Mouse (Mus musculus): ENCODE results near the gene Slc41a3. TPM values are rescaled to one million over a fixed set of nuclear protein-coding genes. Genes with fewer than 3 reads are reported as not detected.

The Slc41a3 gene
- polyA plus RNA-seq, 1 experiment from 2014 or later = 3.3 TPM

GRCm38 (mm10) chr6:90618821-90619636, 14.5 kb downstream of the Slc41a3 start:
- H3K36me3 ChIP-seq (ENCODE audit: control insufficient read depth, insufficient read depth) = no peaks in the 10 kb centered on the region
- no peaks in the 10 kb centered on the region for H3K9me3 ChIP-seq (ENCODE audit: control insufficient read depth, low read length)
- H3K4me2 ChIP-seq (ENCODE audit: low read length) = no peak overlapping the region
- ATAC-seq = no peak; the same call in 1 of the 2 replicates
- no peaks in the 10 kb centered on the region for H3K27me3 ChIP-seq (replicated peaks; ENCODE audit: control insufficient read depth, insufficient read depth, low read length)
- 86% methylated on average over 19 of the region's 19 CpGs for WGBS
- H3K4me1 ChIP-seq (replicated peaks; ENCODE audit: control insufficient read depth, insufficient read depth, low read length) = peaks cover 4% of the 10 kb centered on the region; the same call in 1 of the 2 replicates
- H3K27ac ChIP-seq (ENCODE audit: low read length) = no peak overlapping the region
- H3K9ac ChIP-seq (replicated peaks; ENCODE audit: low read depth, low read length) = no peak overlapping the region
- H3K4me3 ChIP-seq (replicated peaks; ENCODE audit: low read length) = no peak overlapping the region

- Histone ChIP-seq H3K9me3 (ENCODE audit: control insufficient read depth, low read length) (no peaks in the 10 kb centered on the region), H3K4me3 (replicated peaks; ENCODE audit: low read length) (no peak overlapping the region), H3K9ac (replicated peaks; ENCODE audit: low read depth, low read length) (no peak overlapping the region), H3K4me1 (replicated peaks; ENCODE audit: control insufficient read depth, insufficient read depth, low read length) (peaks cover 4% of the 10 kb centered on the region; the same call in 1 of the 2 replicates), H3K4me2 (ENCODE audit: low read length) (no peak overlapping the region), H3K27me3 (replicated peaks; ENCODE audit: control insufficient read depth, insufficient read depth, low read length) (no peaks in the 10 kb centered on the region), H3K36me3 (ENCODE audit: control insufficient read depth, insufficient read depth) (no peaks in the 10 kb centered on the region), H3K27ac (ENCODE audit: low read length) (no peak overlapping the region)
- 79% methylated on average over 5 of the region's 5 CpGs for WGBS
- ATAC-seq = no peak
Measured at GRCm38 (mm10) chr6:90619936-90620335, 15.4 kb downstream of the Slc41a3 start.

DNA sequence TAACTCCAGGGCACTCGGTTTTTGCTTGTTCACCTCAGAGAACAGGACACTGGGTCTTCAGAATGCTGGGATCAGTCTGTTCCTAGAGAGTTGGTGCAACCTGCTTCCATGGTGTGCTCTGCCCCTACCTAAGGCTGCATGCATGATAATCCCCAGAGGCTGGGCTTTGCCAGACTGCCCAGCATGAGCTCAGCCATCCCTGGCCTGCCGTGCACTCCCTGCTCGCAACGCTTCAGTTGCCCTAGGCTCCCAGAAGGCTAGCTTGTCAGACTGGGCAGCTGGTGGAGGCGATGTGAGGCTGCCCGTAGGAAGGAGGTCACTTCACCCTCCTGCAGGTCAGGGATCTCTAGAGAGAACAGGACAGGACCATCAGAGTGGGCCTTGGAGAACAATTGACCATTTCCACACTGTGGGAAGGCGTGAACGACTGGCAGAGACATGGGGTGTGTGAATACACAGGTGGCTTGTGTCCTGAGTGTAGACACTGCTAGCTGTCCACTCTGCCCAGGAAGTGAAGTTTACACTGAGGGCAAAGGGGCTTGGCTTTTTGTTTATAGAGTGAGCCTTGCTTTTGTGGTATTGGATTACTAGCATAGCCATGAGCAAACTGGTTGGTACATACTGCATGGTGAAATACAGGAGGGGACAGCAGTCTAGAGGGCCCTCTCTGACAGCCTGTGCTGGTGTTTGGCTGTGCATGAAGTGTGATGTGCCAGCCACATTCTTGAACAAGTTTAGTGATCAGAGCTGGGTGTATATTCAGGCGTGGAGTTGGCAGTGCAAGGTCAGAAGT, 16.5 kb downstream of the Slc41a3 start:
- ATAC-seq = no peak
- H3K4me1 ChIP-seq (replicated peaks; ENCODE audit: control insufficient read depth, insufficient read depth, low read length) = no peaks in the 10 kb centered on the region
- H3K27me3 ChIP-seq (replicated peaks; ENCODE audit: control insufficient read depth, insufficient read depth, low read length) = no peaks in the 10 kb centered on the region
- no peak overlapping the region for H3K4me2 ChIP-seq (ENCODE audit: low read length)
- no peaks in the 10 kb centered on the region for H3K9me3 ChIP-seq (ENCODE audit: control insufficient read depth, low read length)
- H3K36me3 ChIP-seq (ENCODE audit: control insufficient read depth, insufficient read depth) = no peaks in the 10 kb centered on the region
- H3K4me3 ChIP-seq (replicated peaks; ENCODE audit: low read length) = no peak overlapping the region
- 51% methylated on average over 9 of the region's 9 CpGs for WGBS
- H3K9ac ChIP-seq (replicated peaks; ENCODE audit: low read depth, low read length) = no peak overlapping the region
- no peak overlapping the region for H3K27ac ChIP-seq (ENCODE audit: low read length)

- WGBS = 82% methylated on average over 6 of the region's 6 CpGs
- no peak overlapping the region for H3K4me3 ChIP-seq (replicated peaks; ENCODE audit: low read length)
- H3K4me2 ChIP-seq (ENCODE audit: low read length) = no peak overlapping the region
- no peak overlapping the region for H3K9ac ChIP-seq (replicated peaks; ENCODE audit: low read depth, low read length)
- no peak for ATAC-seq
- no peak overlapping the region for H3K27ac ChIP-seq (ENCODE audit: low read length)
- no peaks in the 10 kb centered on the region for H3K36me3 ChIP-seq (ENCODE audit: control insufficient read depth, insufficient read depth)
- H3K4me1 ChIP-seq (replicated peaks; ENCODE audit: control insufficient read depth, insufficient read depth, low read length) = no peaks in the 10 kb centered on the region
- H3K27me3 ChIP-seq (replicated peaks; ENCODE audit: control insufficient read depth, insufficient read depth, low read length) = no peaks in the 10 kb centered on the region
- H3K9me3 ChIP-seq (ENCODE audit: control insufficient read depth, low read length) = no peaks in the 10 kb centered on the region
Measured at GRCm38 (mm10) chr6:90621584-90621890, 17.0 kb downstream of the Slc41a3 start.

DNA sequence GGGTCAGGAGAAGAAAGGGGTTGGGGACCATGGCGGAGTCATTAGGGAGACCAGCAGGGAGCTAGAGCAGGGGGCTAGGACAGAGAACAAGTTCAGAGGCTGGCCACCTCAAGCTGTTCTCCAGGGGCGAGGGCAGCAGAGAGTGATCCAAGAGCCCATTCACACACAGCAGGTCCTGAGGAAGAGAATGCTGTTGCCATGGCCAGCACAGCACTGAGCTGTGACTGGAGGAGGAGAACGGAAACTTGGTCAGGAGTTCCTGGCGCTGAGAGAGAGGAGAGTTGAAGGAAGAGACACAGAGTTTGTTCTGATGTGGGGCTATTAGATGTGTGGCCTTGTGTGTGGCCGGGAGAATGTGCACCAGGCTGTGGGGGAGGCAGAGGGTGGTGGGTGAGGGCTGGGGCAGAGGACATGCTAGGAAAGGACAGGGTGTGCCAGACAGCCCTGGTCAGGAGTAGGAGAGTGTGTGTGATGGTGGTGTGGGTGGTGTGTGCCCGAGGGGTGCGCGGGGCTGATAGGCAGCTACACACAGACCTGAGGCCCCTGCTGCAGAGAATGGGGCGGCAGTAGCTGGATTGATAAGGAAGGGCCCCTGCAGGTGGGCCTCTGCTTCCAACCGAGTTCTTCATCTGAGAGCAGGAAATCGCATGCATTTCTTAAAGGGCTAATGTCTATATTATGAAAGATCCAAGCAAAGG, 18.4 kb downstream of the Slc41a3 start:
- ATAC-seq = peak; percentile 33; the same call in 1 of the 2 replicates
- Histone ChIP-seq H3K36me3 (ENCODE audit: control insufficient read depth, insufficient read depth) (no peaks in the 10 kb centered on the region), H3K9ac (replicated peaks; ENCODE audit: low read depth, low read length) (no peak overlapping the region), H3K4me3 (replicated peaks; ENCODE audit: low read length) (no peak overlapping the region), H3K27me3 (replicated peaks; ENCODE audit: control insufficient read depth, insufficient read depth, low read length) (no peaks in the 10 kb centered on the region), H3K27ac (ENCODE audit: low read length) (no peak overlapping the region), H3K4me2 (ENCODE audit: low read length) (no peak overlapping the region), H3K9me3 (ENCODE audit: control insufficient read depth, low read length) (no peaks in the 10 kb centered on the region), H3K4me1 (replicated peaks; ENCODE audit: control insufficient read depth, insufficient read depth, low read length) (no peaks in the 10 kb centered on the region)
- 41% methylated on average over 11 of the region's 11 CpGs for WGBS

DNA sequence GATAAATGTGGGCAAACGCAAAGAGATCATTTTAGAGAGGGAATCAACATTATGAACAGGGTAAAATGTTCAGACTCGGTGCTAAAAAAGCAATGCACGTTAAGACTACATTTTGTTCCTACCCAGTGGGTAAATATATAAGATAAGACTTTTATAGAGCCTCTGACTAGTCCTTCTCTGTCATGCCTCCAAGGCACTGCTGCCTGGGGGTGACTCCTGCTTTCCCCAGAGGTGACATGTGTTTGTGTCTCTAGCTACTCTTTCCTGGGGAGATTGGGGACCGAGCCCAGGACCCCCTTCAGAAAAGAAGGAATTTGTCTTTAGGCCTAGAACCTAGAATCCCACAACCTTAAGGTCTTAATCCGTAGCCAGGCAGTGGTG, 18.9 kb downstream of the Slc41a3 start:
- H3K4me3 ChIP-seq (replicated peaks; ENCODE audit: low read length) = no peak overlapping the region
- no peak overlapping the region for H3K9ac ChIP-seq (replicated peaks; ENCODE audit: low read depth, low read length)
- H3K27ac ChIP-seq (ENCODE audit: low read length) = no peak overlapping the region
- H3K9me3 ChIP-seq (ENCODE audit: control insufficient read depth, low read length) = no peaks in the 10 kb centered on the region
- ATAC-seq = no peak
- H3K4me1 ChIP-seq (replicated peaks; ENCODE audit: control insufficient read depth, insufficient read depth, low read length) = no peaks in the 10 kb centered on the region
- 83% methylated on average over 5 of the region's 5 CpGs for WGBS
- H3K27me3 ChIP-seq (replicated peaks; ENCODE audit: control insufficient read depth, insufficient read depth, low read length) = no peaks in the 10 kb centered on the region
- H3K36me3 ChIP-seq (ENCODE audit: control insufficient read depth, insufficient read depth) = no peaks in the 10 kb centered on the region
- no peak overlapping the region for H3K4me2 ChIP-seq (ENCODE audit: low read length)

DNA sequence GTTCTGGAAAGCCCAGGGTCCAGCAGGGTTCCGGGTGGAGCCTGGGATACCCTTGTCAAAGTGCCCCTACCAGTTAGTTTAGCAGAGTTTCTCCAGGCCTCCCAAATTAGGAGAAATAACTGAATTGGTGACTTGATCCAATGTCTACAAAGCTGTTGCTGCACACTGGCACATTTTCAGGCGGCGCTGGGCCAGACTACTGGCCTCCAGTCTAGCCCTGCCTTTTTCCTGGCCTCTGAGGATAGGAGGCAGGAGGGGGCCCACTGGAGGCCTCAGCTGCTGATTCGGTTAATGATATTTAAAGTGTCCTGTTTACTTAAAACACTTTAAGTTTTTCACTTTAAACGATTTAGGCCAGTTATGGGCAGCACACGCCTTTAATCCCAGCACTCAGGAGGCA, 19.7 kb downstream of the Slc41a3 start:
- no peak overlapping the region for H3K9ac ChIP-seq (replicated peaks; ENCODE audit: low read depth, low read length)
- no peaks in the 10 kb centered on the region for H3K27me3 ChIP-seq (replicated peaks; ENCODE audit: control insufficient read depth, insufficient read depth, low read length)
- WGBS = 81% methylated on average over 6 of the region's 6 CpGs
- no peaks in the 10 kb centered on the region for H3K4me1 ChIP-seq (replicated peaks; ENCODE audit: control insufficient read depth, insufficient read depth, low read length)
- H3K4me3 ChIP-seq (replicated peaks; ENCODE audit: low read length) = no peak overlapping the region
- ATAC-seq = no peak
- no peak overlapping the region for H3K4me2 ChIP-seq (ENCODE audit: low read length)
- H3K9me3 ChIP-seq (ENCODE audit: control insufficient read depth, low read length) = no peaks in the 10 kb centered on the region
- no peaks in the 10 kb centered on the region for H3K36me3 ChIP-seq (ENCODE audit: control insufficient read depth, insufficient read depth)
- no peak overlapping the region for H3K27ac ChIP-seq (ENCODE audit: low read length)

DNA sequence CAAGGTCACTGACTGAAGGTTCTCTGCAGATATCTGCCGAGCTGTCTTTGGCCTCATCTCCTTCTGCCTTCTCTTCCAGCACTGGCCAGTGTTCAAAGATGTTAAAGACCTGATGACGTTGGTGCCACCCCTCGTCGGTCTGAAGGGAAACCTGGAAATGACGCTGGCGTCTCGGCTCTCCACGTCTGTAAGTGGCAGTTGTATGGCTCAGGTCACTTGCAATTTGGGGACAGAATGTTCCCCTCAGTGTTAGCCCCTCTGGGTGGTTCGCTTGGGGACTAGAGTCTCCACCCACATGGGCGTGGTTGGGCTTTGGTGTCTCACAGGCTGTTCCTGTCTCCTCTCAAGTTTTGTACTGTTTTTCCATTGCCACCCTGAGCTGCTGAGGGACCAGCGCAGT, 20.2 kb downstream of the Slc41a3 start:
- 77% methylated on average over 11 of the region's 11 CpGs for WGBS

More for the DNA sequence above, 20.2 kb downstream of the Slc41a3 start:
- H3K4me3 ChIP-seq (replicated peaks; ENCODE audit: low read length) = no peak overlapping the region
- H3K4me1 ChIP-seq (replicated peaks; ENCODE audit: control insufficient read depth, insufficient read depth, low read length) = no peaks in the 10 kb centered on the region
- H3K4me2 ChIP-seq (ENCODE audit: low read length) = no peak overlapping the region
- no peaks in the 10 kb centered on the region for H3K9me3 ChIP-seq (ENCODE audit: control insufficient read depth, low read length)
- no peaks in the 10 kb centered on the region for H3K27me3 ChIP-seq (replicated peaks; ENCODE audit: control insufficient read depth, insufficient read depth, low read length)
- H3K27ac ChIP-seq (ENCODE audit: low read length) = no peak overlapping the region
- ATAC-seq = no peak
- no peak overlapping the region for H3K9ac ChIP-seq (replicated peaks; ENCODE audit: low read depth, low read length)
- H3K36me3 ChIP-seq (ENCODE audit: control insufficient read depth, insufficient read depth) = no peaks in the 10 kb centered on the region
